Mouse (Mus musculus) heart, postnatal 0 days (tissue): ENCODE measurements around the gene Gemin2. TPM values are rescaled to one million over a fixed set of nuclear protein-coding genes. Genes with fewer than 3 reads are reported as not detected.

ENCODE experiments used
- ATAC-seq: fragments of 200-750 bp; cut with Nextera tagmentation; 2 replicates; pipeline ENCODE4 v1.8.0; 2017; ENCODE audit warnings: low read depth, moderate number of reproducible peaks, moderate library complexity; ENCODE audit not compliant: insufficient read depth
- DNase-seq: peaks from one replicate; pipeline ENCODE4 v3.0.0-alpha.2; 2016; ENCODE audit warnings: low spot score
- H3K27ac ChIP-seq: fragments of 300-500 bp; sonication (generic); 2 replicates; pipeline ENCODE4 v1.5.1; 2014; ENCODE audit warnings: low read depth, mild to moderate bottlenecking
- H3K27me3 ChIP-seq: fragments of 300-500 bp; sonication (generic); 2 replicates; pipeline ENCODE4 v1.6.1; 2014; ENCODE audit warnings: low read length, mixed read lengths; ENCODE audit not compliant: control insufficient read depth, insufficient read depth
- H3K36me3 ChIP-seq: fragments of 300-500 bp; sonication (generic); replicated peaks from 2 replicates; pipeline ENCODE4 v1.6.1; 2014; ENCODE audit warnings: low read length, mixed read lengths; ENCODE audit not compliant: control insufficient read depth, insufficient read depth
- H3K4me1 ChIP-seq: fragments of 300-500 bp; sonication (generic); 2 replicates; pipeline ENCODE4 v1.6.1; 2014; ENCODE audit warnings: antibody characterized with exemption; ENCODE audit not compliant: control insufficient read depth, insufficient read depth
- H3K4me2 ChIP-seq: fragments of 300-500 bp; sonication (generic); 2 replicates; pipeline ENCODE4 v1.6.1; 2014; ENCODE audit warnings: low read depth, mild to moderate bottlenecking, low read length, moderate library complexity
- H3K4me3 ChIP-seq: fragments of 300-500 bp; sonication (generic); 2 replicates; pipeline ENCODE4 v1.5.1; 2014; ENCODE audit warnings: low read depth, low read length
- H3K9ac ChIP-seq: fragments of 300-500 bp; sonication (generic); replicated peaks from 2 replicates; pipeline ENCODE4 v1.6.1; 2014; ENCODE audit warnings: low read depth, low read length, mixed read lengths
- H3K9me3 ChIP-seq: fragments of 300-500 bp; sonication (generic); replicated peaks from 2 replicates; pipeline ENCODE4 v1.6.1; 2016; ENCODE audit warnings: low read length; ENCODE audit not compliant: control insufficient read depth
- CTCF ChIP-seq: IDR thresholded peaks from 2 replicates; pipeline ENCODE4 v1.5.1; 2016; ENCODE audit warnings: antibody characterized with exemption, control low read depth, low read depth
- EP300 ChIP-seq: IDR thresholded peaks from 2 replicates; pipeline ENCODE4 v1.6.1; 2016; ENCODE audit warnings: antibody characterized with exemption, low read depth
- WGBS: fragments of 180-500 bp; shearing (Covaris S2); extraction: QIAGEN DNeasy Blood & Tissue Kit; methylation state at CpG from one replicate; pipeline ENCODE4 v1.1.7; 2014; 5-methylcytosine and 5-hydroxymethylcytosine counted together
- polyA plus RNA-seq: library from polyadenylated mRNA; unstranded; fragments of >200 nt; fragmentation: Nextera tagmentation; extraction: Ambion mirVana; gene quantifications from 2 replicates; pipeline ENCODE4 v1.2.1, GENCODE M21; 2015
- total RNA-seq: library from RNA; depleted of rRNA; stranded (reverse); fragments of >200 nt; gene quantifications from 2 replicates; pipeline ENCODE4 v1.2.3, GENCODE M21; 2014; ENCODE audit warnings: low replicate concordance

Gene Gemin2
- total and polyA plus RNA-seq, 2 experiments from 2014 or later, result 3.7 to 16.3 TPM

GRCm38 (mm10) chr12:59011275-59011843, 1.8 kb upstream of the Gemin2 start:
- Histone ChIP-seq H3K27me3 (no peaks in the 10 kb centered on the region), H3K4me1 (peaks cover 31% of the 10 kb centered on the region), H3K4me2 (peak overlapping the region; percentile 88), H3K4me3 (peak overlapping the region; percentile 89), H3K9ac (peak overlapping the region; percentile 87), H3K27ac (peak overlapping the region; percentile 97), H3K9me3 (no peaks in the 10 kb centered on the region), H3K36me3 (peaks cover 8% of the 10 kb centered on the region)
- WGBS, result under 1% methylated on average over 25 of the region's 25 CpGs
- DNase-seq (peak; percentile 22), ATAC-seq (peak; percentile 57)
- TF ChIP-seq EP300 (0 out of 2 replicates have a peak, but pooled peaks have one; percentile 8), CTCF (no peak)

DNA sequence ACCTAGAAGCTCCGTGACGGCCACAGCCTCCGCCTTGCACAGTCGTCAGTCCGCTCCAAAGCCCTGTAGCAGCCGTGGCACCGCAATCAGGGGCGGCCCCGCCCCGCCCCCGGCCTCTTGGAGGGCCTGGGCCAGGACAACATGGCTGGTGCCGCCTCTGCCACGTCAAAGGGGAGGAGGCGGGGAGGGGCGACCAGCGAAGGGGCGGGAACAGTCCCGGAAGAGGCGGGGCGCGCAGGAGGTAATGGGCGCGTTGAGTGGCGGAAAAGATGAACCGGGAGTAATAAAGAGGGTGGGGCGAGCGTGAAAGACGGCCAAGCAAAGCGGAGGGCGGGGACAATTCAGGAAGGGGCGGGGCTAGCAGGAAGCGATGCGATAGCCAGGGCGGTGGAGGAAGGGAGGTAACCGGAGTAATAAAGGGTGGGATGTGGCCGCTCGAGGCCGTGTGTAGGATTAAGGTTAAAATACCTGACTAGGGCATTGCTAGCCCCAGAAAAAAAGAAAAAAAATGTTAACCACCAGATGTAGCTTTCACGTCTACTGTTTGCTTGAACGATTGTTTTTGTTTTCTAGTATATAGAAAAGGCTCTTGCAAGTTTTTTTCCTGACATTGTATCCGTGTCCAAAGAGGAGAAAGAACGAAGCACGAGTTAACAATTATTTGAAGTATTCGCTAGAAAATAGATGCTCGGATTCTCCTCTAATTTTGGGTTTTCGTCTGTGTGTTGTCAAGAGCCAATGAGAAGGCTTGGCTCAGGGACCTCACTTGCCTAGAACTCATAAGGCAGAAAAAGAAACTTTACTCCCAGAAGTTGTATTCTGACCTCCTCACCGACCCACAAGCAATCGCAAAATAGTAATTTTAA, 1.1 kb upstream of the Gemin2 start, which contains the start of gene Sec23a:
TSS of gene Sec23a (minus strand) at position 174 of the 866 bp plus-strand sequence.
- TF ChIP-seq CTCF (no peak), EP300 (no peak)
- Histone ChIP-seq H3K27ac (peak within 1 kb of the TSS; percentile 97), H3K9ac (peak within 1 kb of the TSS; percentile 87), H3K9me3 (no peaks in the 10 kb centered on the region), H3K4me3 (peak within 1 kb of the TSS; percentile 89), H3K4me1 (peaks cover 31% of the 10 kb centered on the region), H3K27me3 (no peaks in the 10 kb centered on the region), H3K4me2 (peak within 1 kb of the TSS; percentile 88), H3K36me3 (peaks cover 2% of the 10 kb centered on the region)
- under 1% methylated on average over 48 of the region's 48 CpGs for WGBS
- ATAC-seq (peak; percentile 95), DNase-seq (peak; percentile 100)

- Histone ChIP-seq H3K9me3 (no peaks in the 10 kb centered on the region), H3K4me3 (peak overlapping the region; percentile 89), H3K27me3 (no peaks in the 10 kb centered on the region), H3K27ac (peak overlapping the region; percentile 92), H3K4me2 (peak overlapping the region; percentile 86), H3K36me3 (peaks cover 5% of the 10 kb centered on the region), H3K9ac (peak overlapping the region; percentile 83), H3K4me1 (peaks cover 29% of the 10 kb centered on the region)
- DNase-seq (peak; percentile 39), ATAC-seq (no peak)
- no peak for TF ChIP-seq CTCF
- no peak for TF ChIP-seq EP300
- 2% methylated on average over 7 of the region's 7 CpGs for WGBS
Measured at GRCm38 (mm10) chr12:59012710-59013091, 492 bp upstream of the Gemin2 start.

GRCm38 (mm10) chr12:59017970-59018369, 4.8 kb downstream of the Gemin2 start:
- Histone ChIP-seq H3K9me3 (no peaks in the 10 kb centered on the region), H3K36me3 (peaks cover 43% of the 10 kb centered on the region), H3K9ac (no peak overlapping the region), H3K4me1 (no peaks in the 10 kb centered on the region), H3K4me2 (no peak overlapping the region), H3K27me3 (no peaks in the 10 kb centered on the region), H3K27ac (no peak overlapping the region), H3K4me3 (no peak overlapping the region)
- DNase-seq (no peak), ATAC-seq (no peak)
- 89% methylated on average over 8 of the region's 8 CpGs for WGBS
- TF ChIP-seq CTCF (no peak), EP300 (no peak)

DNA sequence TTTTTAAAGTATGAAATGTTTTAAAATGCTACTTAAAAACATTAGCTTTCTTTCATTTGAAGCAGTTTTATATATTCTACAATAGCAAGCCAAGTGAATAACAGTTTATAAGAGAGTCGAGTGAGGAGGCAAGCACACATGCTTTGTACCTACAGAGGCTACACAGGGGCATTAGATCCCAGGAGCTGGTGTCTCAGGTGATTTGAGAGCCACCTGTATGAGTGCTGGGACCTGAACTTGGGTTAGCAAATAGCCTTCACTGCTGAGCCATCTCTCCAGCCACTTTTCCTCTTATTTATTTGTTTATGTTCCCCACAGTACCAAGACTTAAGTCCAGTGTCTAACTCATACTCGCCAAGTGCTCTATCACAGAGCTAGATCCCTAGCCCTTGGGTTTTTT, 6.7 kb downstream of the Gemin2 start:
- H3K4me3 ChIP-seq, result no peak overlapping the region

More for the DNA sequence above, 6.7 kb downstream of the Gemin2 start:
- ATAC-seq, result no peak
- peaks cover 55% of the 10 kb centered on the region for H3K36me3 ChIP-seq
- 92% methylated on average over 2 of the region's 2 CpGs for WGBS
- no peak overlapping the region for H3K9ac ChIP-seq
- no peak for DNase-seq
- TF ChIP-seq CTCF, result no peak
- TF ChIP-seq EP300, result no peak
- H3K9me3 ChIP-seq, result no peaks in the 10 kb centered on the region
- no peaks in the 10 kb centered on the region for H3K27me3 ChIP-seq
- no peak overlapping the region for H3K4me2 ChIP-seq
- no peak overlapping the region for H3K27ac ChIP-seq
- no peaks in the 10 kb centered on the region for H3K4me1 ChIP-seq
